Mouse (Mus musculus) hindbrain, embryonic 10.5 days (tissue): ENCODE results near the gene Fanci. TPM values are rescaled to one million over a fixed set of nuclear protein-coding genes. Genes with fewer than 3 reads are reported as not detected.

ENCODE experiments used
- polyA plus RNA-seq: library from polyadenylated mRNA; unstranded; fragments of >200 nt; fragmentation: Nextera tagmentation; extraction: Ambion mirVana; gene quantifications from 2 replicates; pipeline ENCODE4 v1.2.1, GENCODE M21; 2016

Fanci gene
- polyA plus RNA-seq, 1 experiment from 2014 or later: 16.1 TPM

Other genes starting within 250 kb of the Fanci start
- 98.3 and 105 TPM in 2 replicates for gene Mfge8, start 242.9 kb upstream of the Fanci start, polyA plus RNA-seq
- gene Abhd2, start 118.7 kb upstream of the Fanci start, polyA plus RNA-seq: 8.0 and 10.1 TPM in 2 replicates
- gene Rlbp1, start 4.9 kb upstream of the Fanci start, polyA plus RNA-seq: 0.27 and 0.58 TPM in 2 replicates
- gene Polg, start 74.4 kb downstream of the Fanci start, polyA plus RNA-seq: 38.5 and 43.0 TPM in 2 replicates
- gene Rhcg, start 225.7 kb downstream of the Fanci start, polyA plus RNA-seq: 0.12 and 0.67 TPM in 2 replicates